Mouse (Mus musculus) spleen, postnatal 4 days (tissue): ENCODE measurements around the gene Prtg.

Experiments used
- DNase-seq, 2 experiments: peaks; one replicate each; pipeline ENCODE4 v3.0.0; 2022; ENCODE audit warnings: low spot score in 2 of 2

The Prtg gene

GRCm38 (mm10) chr9:72809077-72809476 is 2.4 kb downstream of the Prtg start:
- no peak for DNase-seq

- no peak for DNase-seq
Observed at GRCm38 (mm10) chr9:72810607-72811006, 3.9 kb downstream of the Prtg start.

GRCm38 (mm10) chr9:72812091-72812490 is 5.4 kb downstream of the Prtg start:
- DNase-seq, result no peak

GRCm38 (mm10) chr9:72812594-72813570 is 6.2 kb downstream of the Prtg start:
- DNase-seq, result no peak

- DNase-seq, result no peak
Observed at GRCm38 (mm10) chr9:72825511-72825910, 18.8 kb downstream of the Prtg start.

GRCm38 (mm10) chr9:72825976-72826375 is 19.3 kb downstream of the Prtg start:
- no peak for DNase-seq

- no peak for DNase-seq
Observed at GRCm38 (mm10) chr9:72828616-72829257, 22.1 kb downstream of the Prtg start.

GRCm38 (mm10) chr9:72833992-72834696 is 27.5 kb downstream of the Prtg start:
- DNase-seq, result no peak

GRCm38 (mm10) chr9:72835007-72835406 is 28.3 kb downstream of the Prtg start:
- no peak for DNase-seq

- no peak for DNase-seq
Observed at GRCm38 (mm10) chr9:72836708-72837495, 30.2 kb downstream of the Prtg start.

GRCm38 (mm10) chr9:72837598-72838160 is 31.0 kb downstream of the Prtg start:
- DNase-seq, result no peak

GRCm38 (mm10) chr9:72838256-72838655 is 31.6 kb downstream of the Prtg start:
- no peak for DNase-seq

- no peak for DNase-seq
Observed at GRCm38 (mm10) chr9:72839346-72839990, 32.8 kb downstream of the Prtg start.

GRCm38 (mm10) chr9:72844496-72844895 is 37.8 kb downstream of the Prtg start:
- no peak for DNase-seq

GRCm38 (mm10) chr9:72846160-72846559 is 39.5 kb downstream of the Prtg start:
- DNase-seq, result no peak

- no peak for DNase-seq
Observed at GRCm38 (mm10) chr9:72851541-72851940, 44.9 kb downstream of the Prtg start.

- DNase-seq, result no peak
Observed at GRCm38 (mm10) chr9:72851979-72852378, 45.3 kb downstream of the Prtg start.

- DNase-seq, result no peak
Observed at GRCm38 (mm10) chr9:72853681-72854190, 47.1 kb downstream of the Prtg start.

- DNase-seq, result no peak
Observed at GRCm38 (mm10) chr9:72856721-72857120, 50.0 kb downstream of the Prtg start.

GRCm38 (mm10) chr9:72860764-72861163 is 54.1 kb downstream of the Prtg start:
- DNase-seq, result no peak
